In the genomic region with DNA sequence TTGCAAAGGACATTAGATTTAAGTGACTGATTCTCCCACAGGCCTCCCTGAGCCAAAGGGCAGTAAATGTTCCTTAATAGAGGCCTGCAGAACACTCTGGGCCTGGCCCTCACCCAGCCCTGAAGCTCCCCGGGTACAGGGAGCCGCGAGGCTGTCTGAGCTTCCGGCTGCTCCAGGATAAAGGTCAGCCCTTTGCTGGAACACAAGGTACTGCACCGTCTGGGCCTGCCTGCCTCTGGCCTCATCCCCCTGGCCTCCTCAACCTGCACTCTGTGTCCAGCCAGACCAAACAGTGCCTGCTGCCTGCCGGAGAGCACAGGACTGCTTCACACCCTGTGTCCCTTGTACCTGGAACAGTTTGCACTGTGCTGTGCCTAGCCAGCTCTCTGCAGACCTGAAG, we compare ENCODE assay signal across 11 mouse cellular contexts. TPM values are rescaled to one million over a fixed set of nuclear protein-coding genes. Genes with fewer than 3 reads are reported as not detected.
A peak's percentile ranks its signal among the peaks of the same experiment; 100 is the strongest.
DNase-seq lines count a peak whose midpoint lies in the region; ATAC-seq and TF ChIP-seq lines count a peak whose summit lies in the region.
"Had no signal": no experiment of that assay in that cellular context is flagged by ENCODE, and none has a peak within 500 bp of the region (broad histone marks: within the 10 kb centered on the region; RNA-seq: fewer than 3 reads in every experiment).

No protein-coding gene starts in this region.

- no peak overlapping the region for H3K9ac ChIP-seq in midbrain, postnatal 0 days (replicated peaks; ENCODE audit: low read length, poor library complexity, severe bottlenecking)
- H3K9ac ChIP-seq in kidney, embryonic 16.5 days (replicated peaks; ENCODE audit: low read length) = peak overlapping the region; percentile 33; the same call in 1 of the 2 replicates
- no peak overlapping the region for H3K9ac ChIP-seq in forebrain, embryonic 12.5 days

- no peak overlapping the region for H3K4me3 ChIP-seq in midbrain, embryonic 10.5 days
- H3K4me3 ChIP-seq in midbrain, postnatal 0 days (ENCODE audit: low read depth, low read length) = no peak overlapping the region
- H3K4me3 ChIP-seq in kidney, embryonic 16.5 days (ENCODE audit: low read length) = no peak overlapping the region
- no peak overlapping the region for H3K4me3 ChIP-seq in forebrain, embryonic 12.5 days (replicated peaks)

- no peak for DNase-seq in midbrain, embryonic 10.5 days (ENCODE audit: low spot score)
- no peak for DNase-seq in midbrain, postnatal 0 days (ENCODE audit: low spot score)
- DNase-seq in gastrocnemius, postnatal 25 days = peak; percentile 97
- peak; percentile 34 for DNase-seq in retina, embryonic 14.5 days (ENCODE audit: low spot score)
- DNase-seq in spleen, adult 18-20 months = no peak

- peaks cover 52% of the 10 kb centered on the region for H3K27me3 ChIP-seq in midbrain, embryonic 10.5 days (ENCODE audit: low read depth, poor library complexity, severe bottlenecking)
- H3K27me3 ChIP-seq in midbrain, postnatal 0 days (ENCODE audit: insufficient read depth, low read length) = 0 out of 2 replicates have a peak, but pooled peaks cover 7% of the 10 kb centered on the region
- H3K27me3 ChIP-seq in kidney, embryonic 16.5 days (ENCODE audit: insufficient read depth, low read length) = no peaks in the 10 kb centered on the region
- H3K27me3 ChIP-seq in forebrain, embryonic 12.5 days = peaks cover 38% of the 10 kb centered on the region

- no peaks in the 10 kb centered on the region for H3K36me3 ChIP-seq in midbrain, embryonic 10.5 days
- no peaks in the 10 kb centered on the region for H3K36me3 ChIP-seq in midbrain, postnatal 0 days (ENCODE audit: insufficient read depth, low read length)
- no peaks in the 10 kb centered on the region for H3K36me3 ChIP-seq in kidney, embryonic 16.5 days (ENCODE audit: insufficient read depth, low read length)
- no peaks in the 10 kb centered on the region for H3K36me3 ChIP-seq in forebrain, embryonic 12.5 days (replicated peaks)

- no peak for TF ChIP-seq CTCF in midbrain, postnatal 0 days (IDR thresholded peaks at IDR 0.05)

- H3K4me2 ChIP-seq in midbrain, postnatal 0 days (ENCODE audit: low read depth, low read length, poor library complexity, severe bottlenecking) = no peak overlapping the region
- no peak overlapping the region for H3K4me2 ChIP-seq in kidney, embryonic 16.5 days (replicated peaks; ENCODE audit: low read depth, low read length)
- H3K4me2 ChIP-seq in forebrain, embryonic 12.5 days = no peak overlapping the region

- H3K27ac ChIP-seq in midbrain, embryonic 10.5 days (replicated peaks) = peak overlapping the region; percentile 53
- H3K27ac ChIP-seq in midbrain, postnatal 0 days (ENCODE audit: low read depth, low read length) = no peak overlapping the region
- peak overlapping the region; percentile 61 for H3K27ac ChIP-seq in kidney, embryonic 16.5 days (ENCODE audit: low read length)
- no peak overlapping the region for H3K27ac ChIP-seq in forebrain, embryonic 12.5 days

- 55% methylated on average over 6 of the region's 6 CpGs for WGBS in midbrain, embryonic 10.5 days
- WGBS in midbrain, postnatal 0 days = 56% methylated on average over 6 of the region's 6 CpGs
- WGBS in kidney, embryonic 16.5 days = 21% methylated on average over 6 of the region's 6 CpGs
- 56% methylated on average over 6 of the region's 6 CpGs for WGBS in forebrain, embryonic 12.5 days

- no peak for ATAC-seq in midbrain, postnatal 0 days (ENCODE audit: low FRiP score)
- peak; percentile 76 for ATAC-seq in kidney, embryonic 16.5 days (ENCODE audit: low FRiP score, low TSS enrichment)
- no peak for ATAC-seq in monocyte, adult 5-6 weeks (replicated peaks; ENCODE audit: insufficient number of reproducible peaks, low FRiP score, low TSS enrichment, poor library complexity, severe bottlenecking)
- no peak for ATAC-seq in forebrain, embryonic 12.5 days (ENCODE audit: low FRiP score)

- no peaks in the 10 kb centered on the region for H3K9me3 ChIP-seq in midbrain, embryonic 10.5 days (replicated peaks)
- no peaks in the 10 kb centered on the region for H3K9me3 ChIP-seq in midbrain, postnatal 0 days (ENCODE audit: low read length)
- H3K9me3 ChIP-seq in kidney, embryonic 16.5 days (ENCODE audit: low read length) = no peaks in the 10 kb centered on the region
- H3K9me3 ChIP-seq in forebrain, embryonic 12.5 days = no peaks in the 10 kb centered on the region

- peaks cover 66% of the 10 kb centered on the region for H3K4me1 ChIP-seq in midbrain, embryonic 10.5 days
- H3K4me1 ChIP-seq in midbrain, postnatal 0 days (ENCODE audit: insufficient read depth, low read length) = 0 out of 2 replicates have a peak, but pooled peaks cover 3% of the 10 kb centered on the region
- H3K4me1 ChIP-seq in kidney, embryonic 16.5 days (ENCODE audit: insufficient read depth, low read length) = peaks cover 52% of the 10 kb centered on the region
- H3K4me1 ChIP-seq in forebrain, embryonic 12.5 days = peaks cover 19% of the 10 kb centered on the region

RNA-seq across cellular contexts. Expression of a gene that starts 4.6 kb away (rescaled TPM):
- polyA plus RNA-seq in midbrain, embryonic 10.5 days (2016; fragmentation: Nextera tagmentation; extraction: Ambion mirVana) = 28.9 and 31.9 TPM in 2 replicates
- total RNA-seq in midbrain, postnatal 0 days (2014; rRNA removed) = 29.9 and 31.9 TPM in 2 replicates
- polyA plus RNA-seq in midbrain, postnatal 0 days (2015; fragmentation: Nextera tagmentation; extraction: Ambion mirVana) = 19.9 and 22.5 TPM in 2 replicates
- 10 to 100 TPM; 61.0 to 63.6 TPM for total RNA-seq in gastrocnemius, postnatal 25 days (2021)
- polyA plus RNA-seq in kidney, embryonic 16.5 days (2015; fragmentation: Nextera tagmentation; extraction: Ambion mirVana) = 35.5 and 36.0 TPM in 2 replicates
- total RNA-seq in monocyte, adult 5-6 weeks (2017) = 9.1 to 23.2 TPM (median 11.9 TPM) in 3 replicates
- polyA plus RNA-seq in forebrain, embryonic 12.5 days (2016; fragmentation: Nextera tagmentation; extraction: Ambion mirVana) = 34.9 and 37.4 TPM in 2 replicates

RNA-seq across cellular contexts. Expression of a gene that starts 17.9 kb away (rescaled TPM):
- polyA plus RNA-seq in midbrain, embryonic 10.5 days (2016; fragmentation: Nextera tagmentation; extraction: Ambion mirVana) = not detected in 2 replicates
- not detected in 2 replicates for total RNA-seq in midbrain, postnatal 0 days (2014; rRNA removed)
- polyA plus RNA-seq in midbrain, postnatal 0 days (2015; fragmentation: Nextera tagmentation; extraction: Ambion mirVana) = not detected in 2 replicates
- not detected for total RNA-seq in gastrocnemius, postnatal 25 days (2021)
- polyA plus RNA-seq in kidney, embryonic 16.5 days (2015; fragmentation: Nextera tagmentation; extraction: Ambion mirVana) = not detected in 2 replicates
- 2.2 TPM in 1 of 3 replicates, not detected in the others for total RNA-seq in monocyte, adult 5-6 weeks (2017)
- polyA plus RNA-seq in forebrain, embryonic 12.5 days (2016; fragmentation: Nextera tagmentation; extraction: Ambion mirVana) = not detected in 2 replicates
- total RNA-seq: MEL; neutrophil, adult 5-6 weeks had no signal
- polyA plus RNA-seq: heart, embryonic 14.5 days had no signal

RNA-seq across cellular contexts. Expression of a gene that starts 36.5 kb away (rescaled TPM):
- not detected in 2 replicates for polyA plus RNA-seq in midbrain, embryonic 10.5 days (2016; fragmentation: Nextera tagmentation; extraction: Ambion mirVana)
- not detected in 2 replicates for total RNA-seq in midbrain, postnatal 0 days (2014; rRNA removed)
- not detected in 2 replicates for polyA plus RNA-seq in midbrain, postnatal 0 days (2015; fragmentation: Nextera tagmentation; extraction: Ambion mirVana)
- not detected for total RNA-seq in gastrocnemius, postnatal 25 days (2021)
- polyA plus RNA-seq in kidney, embryonic 16.5 days (2015; fragmentation: Nextera tagmentation; extraction: Ambion mirVana) = not detected in 2 replicates
- not detected in 3 replicates for total RNA-seq in monocyte, adult 5-6 weeks (2017)
- not detected in 2 replicates for polyA plus RNA-seq in forebrain, embryonic 12.5 days (2016; fragmentation: Nextera tagmentation; extraction: Ambion mirVana)
- total RNA-seq: MEL; neutrophil, adult 5-6 weeks had no signal
- polyA plus RNA-seq: heart, embryonic 14.5 days had no signal

RNA-seq across cellular contexts. Expression of a gene that starts 47.9 kb away (rescaled TPM):
- polyA plus RNA-seq in midbrain, embryonic 10.5 days (2016; fragmentation: Nextera tagmentation; extraction: Ambion mirVana) = not detected in 2 replicates
- total RNA-seq in midbrain, postnatal 0 days (2014; rRNA removed) = not detected in 2 replicates
- not detected in 2 replicates for polyA plus RNA-seq in midbrain, postnatal 0 days (2015; fragmentation: Nextera tagmentation; extraction: Ambion mirVana)
- not detected for total RNA-seq in gastrocnemius, postnatal 25 days (2021)
- not detected in 2 replicates for polyA plus RNA-seq in kidney, embryonic 16.5 days (2015; fragmentation: Nextera tagmentation; extraction: Ambion mirVana)
- total RNA-seq in monocyte, adult 5-6 weeks (2017) = not detected in 3 replicates
- not detected in 2 replicates for polyA plus RNA-seq in forebrain, embryonic 12.5 days (2016; fragmentation: Nextera tagmentation; extraction: Ambion mirVana)
- total RNA-seq: MEL; neutrophil, adult 5-6 weeks had no signal
- polyA plus RNA-seq: heart, embryonic 14.5 days had no signal

Comparison
In these comparisons a context has a peak if more than half of its experiments do, and no peak if none do; other contexts are left out.
1. H3K27ac ChIP-seq: peak in midbrain, embryonic 10.5 days (single experiment) and kidney, embryonic 16.5 days (single experiment); none in midbrain, postnatal 0 days (single experiment) and forebrain, embryonic 12.5 days (single experiment).
2. DNase-seq: peak in gastrocnemius, postnatal 25 days (single experiment) and retina, embryonic 14.5 days (single experiment); none in midbrain, embryonic 10.5 days (single experiment), midbrain, postnatal 0 days (single experiment) and spleen, adult 18-20 months (0 of 2).